Mouse (Mus musculus) stomach, postnatal 0 days (tissue): Measurements from ENCODE around the gene Dppa3.

ENCODE experiments used
- CTCF ChIP-seq: IDR thresholded peaks from 2 replicates; pipeline ENCODE4 v1.5.1; 2016; ENCODE audit warnings: antibody characterized with exemption, low read depth, mild to moderate bottlenecking, moderate library complexity
- EP300 ChIP-seq: optimal IDR thresholded peaks from 2 replicates; pipeline ENCODE3; 2016; ENCODE audit warnings: antibody characterized with exemption

GRCm38 (mm10) chr6:122659567-122659966 is 33.4 kb downstream of the Dppa3 start:
- TF ChIP-seq CTCF = no peak
- TF ChIP-seq EP300 = no peak
